Mouse (Mus musculus) forebrain, postnatal 0 days (tissue): ENCODE results near the gene Hist2h3b. TPM values are rescaled to one million over a fixed set of nuclear protein-coding genes. Genes with fewer than 3 reads are reported as not detected.

Experiments used
- ATAC-seq: fragments of 200-750 bp; cut with Nextera tagmentation; 2 replicates; pipeline ENCODE4 v1.8.0; 2017; ENCODE audit warnings: mild to moderate bottlenecking, moderate library complexity
- DNase-seq: peaks from one replicate; pipeline ENCODE4 v3.0.0-alpha.2; 2015
- H3K27ac ChIP-seq: fragments of 300-500 bp; sonication (generic); 2 replicates; pipeline ENCODE4 v1.5.1; 2014; ENCODE audit warnings: low read depth, mild to moderate bottlenecking, antibody characterized with exemption, low read length, moderate library complexity, mixed read lengths
- H3K27me3 ChIP-seq: fragments of 300-500 bp; sonication (generic); 2 replicates; pipeline ENCODE4 v1.6.1; 2014; ENCODE audit warnings: mild to moderate bottlenecking, low read length, mixed read lengths; ENCODE audit not compliant: insufficient read depth
- H3K36me3 ChIP-seq: fragments of 300-500 bp; sonication (generic); 2 replicates; pipeline ENCODE4 v1.6.1; 2014; ENCODE audit warnings: mild to moderate bottlenecking, moderate library complexity; ENCODE audit not compliant: insufficient read depth
- H3K4me1 ChIP-seq: fragments of 300-500 bp; sonication (generic); 2 replicates; pipeline ENCODE4 v1.6.1; 2014; ENCODE audit warnings: antibody characterized with exemption; ENCODE audit not compliant: insufficient read depth
- H3K4me2 ChIP-seq: fragments of 300-500 bp; sonication (generic); 2 replicates; pipeline ENCODE4 v1.6.1; 2014; ENCODE audit warnings: low read depth, mild to moderate bottlenecking, moderate library complexity
- H3K4me3 ChIP-seq: fragments of 300-500 bp; sonication (generic); 2 replicates; pipeline ENCODE4 v1.5.1; 2014; ENCODE audit warnings: low read depth, low read length, mixed read lengths
- H3K9ac ChIP-seq: fragments of 300-500 bp; sonication (generic); 2 replicates; pipeline ENCODE4 v1.6.1; 2014; ENCODE audit warnings: mild to moderate bottlenecking
- H3K9me3 ChIP-seq: fragments of 300-500 bp; sonication (generic); 2 replicates; pipeline ENCODE4 v1.6.1; 2016; ENCODE audit warnings: low read length
- CTCF ChIP-seq: sonication (generic); IDR thresholded peaks from 2 replicates; pipeline ENCODE4 v1.5.1; 2016; ENCODE audit warnings: antibody characterized with exemption, control low read depth, low read depth
- WGBS: fragments of 180-500 bp; shearing (Covaris S2); extraction: QIAGEN DNeasy Blood & Tissue Kit; methylation state at CpG from one replicate; pipeline ENCODE4 v1.1.7; 2014; 5-methylcytosine and 5-hydroxymethylcytosine counted together
- polyA plus RNA-seq: library from polyadenylated mRNA; unstranded; fragments of >200 nt; fragmentation: Nextera tagmentation; extraction: Ambion mirVana; gene quantifications from 2 replicates; pipeline ENCODE4 v1.2.1, GENCODE M21; 2015
- total RNA-seq: library from RNA; depleted of rRNA; stranded (reverse); fragments of >200 nt; gene quantifications from 2 replicates; pipeline ENCODE4 v1.2.3, GENCODE M21; 2014

The Hist2h3b gene
- total and polyA plus RNA-seq, 2 experiments from 2014 or later: 9.7 to 545 TPM

- TF ChIP-seq CTCF: no peak
- 0 out of 2 replicates have a peak, but pooled peaks cover 9% of the 10 kb centered on the region for H3K4me1 ChIP-seq
- no peak overlapping the region for H3K4me3 ChIP-seq
- no peak for ATAC-seq
- H3K27me3 ChIP-seq: no peaks in the 10 kb centered on the region
- DNase-seq: no peak
- H3K9ac ChIP-seq: no peak overlapping the region
- 49% methylated on average over 6 of the region's 6 CpGs for WGBS
- H3K36me3 ChIP-seq: no peaks in the 10 kb centered on the region
- H3K27ac ChIP-seq: no peak overlapping the region
- no peaks in the 10 kb centered on the region for H3K9me3 ChIP-seq
- H3K4me2 ChIP-seq: peak overlapping the region; percentile 39
Observed at GRCm38 (mm10) chr3:96248141-96249033, 20.1 kb upstream of the Hist2h3b start.

GRCm38 (mm10) chr3:96249034-96249345 lies 19.5 kb upstream of the Hist2h3b start:
- no peak for ATAC-seq
- Histone ChIP-seq H3K27me3 (no peaks in the 10 kb centered on the region), H3K9me3 (no peaks in the 10 kb centered on the region), H3K4me1 (0 out of 2 replicates have a peak, but pooled peaks cover 9% of the 10 kb centered on the region), H3K36me3 (no peaks in the 10 kb centered on the region), H3K4me3 (no peak overlapping the region), H3K4me2 (no peak overlapping the region), H3K9ac (no peak overlapping the region), H3K27ac (no peak overlapping the region)
- TF ChIP-seq CTCF: no peak
- no peak for DNase-seq
- 39% methylated on average over 4 of the region's 4 CpGs for WGBS

- Histone ChIP-seq H3K36me3 (no peaks in the 10 kb centered on the region), H3K4me1 (0 out of 2 replicates have a peak, but pooled peaks cover 4% of the 10 kb centered on the region), H3K4me2 (no peak overlapping the region), H3K27me3 (no peaks in the 10 kb centered on the region), H3K4me3 (no peak overlapping the region), H3K27ac (no peak overlapping the region), H3K9me3 (no peaks in the 10 kb centered on the region), H3K9ac (no peak overlapping the region)
- WGBS: 74% methylated on average over 3 of the region's 3 CpGs
- DNase-seq (no peak), ATAC-seq (no peak)
- no peak for TF ChIP-seq CTCF
Observed at GRCm38 (mm10) chr3:96250890-96251289, 17.6 kb upstream of the Hist2h3b start.

GRCm38 (mm10) chr3:96251787-96252186 lies 16.7 kb upstream of the Hist2h3b start:
- Histone ChIP-seq H3K36me3 (no peaks in the 10 kb centered on the region), H3K9ac (no peak overlapping the region), H3K4me2 (no peak overlapping the region), H3K27ac (no peak overlapping the region), H3K4me3 (no peak overlapping the region), H3K9me3 (no peaks in the 10 kb centered on the region), H3K27me3 (no peaks in the 10 kb centered on the region), H3K4me1 (0 out of 2 replicates have a peak, but pooled peaks cover 4% of the 10 kb centered on the region)
- WGBS: 93% methylated on average over 3 of the region's 3 CpGs
- no peak for TF ChIP-seq CTCF
- ATAC-seq (no peak), DNase-seq (no peak)

- WGBS: 55% methylated on average over 10 of the region's 10 CpGs
- H3K4me2 ChIP-seq: no peak overlapping the region
- no peaks in the 10 kb centered on the region for H3K4me1 ChIP-seq
- no peaks in the 10 kb centered on the region for H3K9me3 ChIP-seq
- H3K27ac ChIP-seq: no peak overlapping the region
- no peak overlapping the region for H3K4me3 ChIP-seq
- H3K9ac ChIP-seq: no peak overlapping the region
- peak; percentile 68 for ATAC-seq
- peak; percentile 48 for DNase-seq
- TF ChIP-seq CTCF: no peak
- H3K27me3 ChIP-seq: no peaks in the 10 kb centered on the region
- no peaks in the 10 kb centered on the region for H3K36me3 ChIP-seq
Observed at GRCm38 (mm10) chr3:96254683-96255355, 13.6 kb upstream of the Hist2h3b start.

GRCm38 (mm10) chr3:96255926-96256593 lies 12.4 kb upstream of the Hist2h3b start:
- Histone ChIP-seq H3K9me3 (no peaks in the 10 kb centered on the region), H3K4me1 (no peaks in the 10 kb centered on the region), H3K9ac (no peak overlapping the region), H3K4me3 (no peak overlapping the region), H3K27ac (no peak overlapping the region), H3K4me2 (no peak overlapping the region), H3K27me3 (no peaks in the 10 kb centered on the region), H3K36me3 (no peaks in the 10 kb centered on the region)
- ATAC-seq: no peak
- WGBS: 83% methylated on average over 5 of the region's 5 CpGs
- no peak for DNase-seq
- TF ChIP-seq CTCF: no peak
